Mouse (Mus musculus): ENCODE data around the gene Samd9l. TPM values are rescaled to one million over a fixed set of nuclear protein-coding genes. Genes with fewer than 3 reads are reported as not detected.
"Not testable (repeated sequence)": the region's sequence is repeated elsewhere in the genome, so short reads cannot be mapped to it uniquely, and the experiment has no call there.

The Samd9l gene
- total RNA-seq (2014; rRNA removed) (2.7 and 3.5 TPM in 2 replicates), polyA plus RNA-seq (2015; fragmentation: Nextera tagmentation; extraction: Ambion mirVana) (0.89 and 1.1 TPM in 2 replicates)

DNA sequence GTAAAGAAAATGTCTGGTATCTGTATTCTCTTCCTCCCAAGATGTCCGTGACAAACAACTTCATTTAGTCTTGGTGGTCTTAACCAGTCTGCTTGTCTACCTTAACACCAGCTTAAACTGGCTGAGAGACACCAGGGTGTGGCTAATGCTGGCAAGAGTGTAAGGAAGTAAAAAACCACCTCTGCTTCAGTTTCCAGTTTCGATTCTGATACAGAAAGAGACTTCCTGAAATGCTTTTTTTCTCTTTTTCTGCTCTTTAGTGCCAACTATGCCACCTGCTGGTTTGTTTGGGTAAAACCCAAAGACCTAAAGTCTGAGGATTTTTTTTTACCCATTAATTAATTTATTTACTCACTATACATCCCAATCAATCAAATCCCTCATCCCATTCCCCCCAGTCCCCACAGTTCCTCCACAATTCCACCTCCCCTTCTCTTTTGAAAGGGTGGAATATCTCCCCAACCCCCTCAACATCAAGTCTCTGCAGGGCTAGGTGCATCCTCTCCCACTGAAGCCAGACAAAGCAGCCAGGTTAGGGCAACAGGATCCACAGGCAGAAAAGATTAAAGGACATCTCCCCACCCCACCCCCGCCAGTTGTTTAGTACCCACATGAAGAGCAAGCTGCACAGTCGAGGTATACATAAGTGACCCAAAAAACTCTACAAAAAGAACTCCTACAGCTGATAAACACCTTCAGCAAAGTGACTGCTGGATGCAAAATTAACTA is at the start of gene Samd9l:
Gene Samd9l (minus strand): TSS at position 233 of the 729 bp plus-strand sequence.
- not testable (repeated sequence) for H3K9me3 ChIP-seq (ENCODE audit: low read length); H3K27me3 ChIP-seq (ENCODE audit: insufficient read depth, low read length); H3K4me3 ChIP-seq (ENCODE audit: low read depth, low read length); H3K27ac ChIP-seq (ENCODE audit: low read depth, low read length); H3K9ac ChIP-seq (replicated peaks; ENCODE audit: low read length, poor library complexity, severe bottlenecking); H3K4me1 ChIP-seq (ENCODE audit: insufficient read depth, low read length); H3K4me2 ChIP-seq (ENCODE audit: low read depth, low read length, poor library complexity, severe bottlenecking); ATAC-seq (ENCODE audit: low FRiP score); H3K36me3 ChIP-seq (ENCODE audit: insufficient read depth, low read length)
- TF ChIP-seq CTCF (IDR thresholded peaks at IDR 0.05): peak; percentile 58
- 48% methylated on average over 4 of the region's 4 CpGs for WGBS
- DNase-seq (ENCODE audit: low spot score): peak; percentile 42

DNA sequence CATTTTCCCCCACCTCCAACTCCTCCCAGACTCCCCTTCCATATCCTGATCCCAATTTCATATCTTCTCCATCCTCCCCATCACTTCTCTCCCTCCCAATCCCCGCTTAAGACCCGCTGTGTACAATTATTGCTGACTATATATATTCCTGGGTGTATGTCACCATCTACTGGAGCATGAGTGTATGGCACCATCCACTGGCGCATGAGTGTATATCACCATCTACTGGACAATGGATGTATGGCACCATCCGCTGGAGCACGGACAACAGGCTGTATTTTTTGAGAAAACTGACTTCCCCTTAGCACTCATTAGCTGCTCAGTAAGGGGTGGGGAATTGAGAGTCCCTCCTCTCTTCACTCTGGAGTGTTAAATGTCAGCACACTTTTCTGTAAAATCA is 48.0 kb upstream of the Samd9l start:
- Histone ChIP-seq H3K27me3 (ENCODE audit: insufficient read depth, low read length) (no peaks in the 10 kb centered on the region), H3K4me2 (ENCODE audit: low read depth, low read length, poor library complexity, severe bottlenecking) (no peak overlapping the region), H3K4me3 (ENCODE audit: low read depth, low read length) (no peak overlapping the region), H3K27ac (ENCODE audit: low read depth, low read length) (no peak overlapping the region), H3K9me3 (ENCODE audit: low read length) (no peaks in the 10 kb centered on the region), H3K4me1 (ENCODE audit: insufficient read depth, low read length) (no peaks in the 10 kb centered on the region), H3K36me3 (ENCODE audit: insufficient read depth, low read length) (no peaks in the 10 kb centered on the region), H3K9ac (replicated peaks; ENCODE audit: low read length, poor library complexity, severe bottlenecking) (no peak overlapping the region)
- DNase-seq (ENCODE audit: low spot score): peak; percentile 81
- 6% methylated on average over 5 of the region's 5 CpGs for WGBS
- peak; percentile 72 for ATAC-seq (ENCODE audit: low FRiP score)
- peak; percentile 100 for TF ChIP-seq CTCF (IDR thresholded peaks at IDR 0.05)

DNA sequence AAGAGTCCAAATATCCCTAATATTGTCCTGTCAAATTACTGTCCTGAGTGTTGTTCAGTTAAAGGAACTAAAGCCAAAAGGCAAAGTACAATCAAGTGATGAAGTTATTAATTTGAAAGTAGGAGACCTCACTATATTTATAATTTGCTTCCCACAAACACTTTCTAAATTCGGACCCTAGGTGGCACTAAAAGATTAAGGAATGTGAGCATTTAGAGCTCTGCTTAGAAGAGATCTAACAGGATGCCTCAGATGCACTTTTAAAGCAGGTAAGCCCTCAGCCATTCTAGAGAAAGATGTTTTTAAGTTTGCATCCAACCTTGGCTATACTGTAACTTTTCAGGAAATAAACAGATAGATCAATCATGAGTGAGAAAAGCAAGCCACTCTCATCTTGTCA is 44.5 kb upstream of the Samd9l start:
- H3K9me3 ChIP-seq (ENCODE audit: low read length): no peaks in the 10 kb centered on the region
- H3K27ac ChIP-seq (ENCODE audit: low read depth, low read length): no peak overlapping the region
- H3K27me3 ChIP-seq (ENCODE audit: insufficient read depth, low read length): no peaks in the 10 kb centered on the region
- WGBS: 18% methylated on average over 1 of the region's 1 CpGs
- DNase-seq (ENCODE audit: low spot score) (peak; percentile 62), ATAC-seq (ENCODE audit: low FRiP score) (no peak)
- no peak overlapping the region for H3K9ac ChIP-seq (replicated peaks; ENCODE audit: low read length, poor library complexity, severe bottlenecking)
- no peaks in the 10 kb centered on the region for H3K4me1 ChIP-seq (ENCODE audit: insufficient read depth, low read length)
- peak; percentile 71 for TF ChIP-seq CTCF (IDR thresholded peaks at IDR 0.05)
- H3K4me2 ChIP-seq (ENCODE audit: low read depth, low read length, poor library complexity, severe bottlenecking): no peak overlapping the region
- H3K36me3 ChIP-seq (ENCODE audit: insufficient read depth, low read length): no peaks in the 10 kb centered on the region
- H3K4me3 ChIP-seq (ENCODE audit: low read depth, low read length): no peak overlapping the region

DNA sequence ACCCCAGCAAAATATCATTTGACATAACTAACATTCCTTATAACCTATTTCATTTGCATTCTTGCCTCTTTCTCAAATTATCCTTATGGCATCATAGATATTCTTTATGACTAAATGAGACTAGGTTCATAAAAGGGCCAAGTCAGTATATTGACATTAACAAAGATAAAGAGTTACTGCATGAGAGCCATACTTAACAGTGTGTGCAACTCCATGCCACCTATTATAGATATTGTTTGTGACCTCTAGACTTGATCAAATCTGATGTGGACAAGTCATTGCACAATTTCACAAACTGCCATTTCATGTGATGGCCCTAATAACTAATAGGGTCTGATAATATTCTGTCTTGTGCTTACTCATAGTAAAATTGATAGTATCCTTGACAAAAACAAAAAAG is 36.7 kb upstream of the Samd9l start:
- ATAC-seq (ENCODE audit: low FRiP score) (no peak), DNase-seq (ENCODE audit: low spot score) (no peak)
- TF ChIP-seq CTCF (IDR thresholded peaks at IDR 0.05): no peak
- no peak overlapping the region for H3K27ac ChIP-seq (ENCODE audit: low read depth, low read length)
- H3K4me2 ChIP-seq (ENCODE audit: low read depth, low read length, poor library complexity, severe bottlenecking): no peak overlapping the region
- H3K4me3 ChIP-seq (ENCODE audit: low read depth, low read length): no peak overlapping the region
- H3K36me3 ChIP-seq (ENCODE audit: insufficient read depth, low read length): no peaks in the 10 kb centered on the region
- H3K9me3 ChIP-seq (ENCODE audit: low read length): no peaks in the 10 kb centered on the region
- no peaks in the 10 kb centered on the region for H3K27me3 ChIP-seq (ENCODE audit: insufficient read depth, low read length)
- H3K4me1 ChIP-seq (ENCODE audit: insufficient read depth, low read length): no peaks in the 10 kb centered on the region
- no peak overlapping the region for H3K9ac ChIP-seq (replicated peaks; ENCODE audit: low read length, poor library complexity, severe bottlenecking)

DNA sequence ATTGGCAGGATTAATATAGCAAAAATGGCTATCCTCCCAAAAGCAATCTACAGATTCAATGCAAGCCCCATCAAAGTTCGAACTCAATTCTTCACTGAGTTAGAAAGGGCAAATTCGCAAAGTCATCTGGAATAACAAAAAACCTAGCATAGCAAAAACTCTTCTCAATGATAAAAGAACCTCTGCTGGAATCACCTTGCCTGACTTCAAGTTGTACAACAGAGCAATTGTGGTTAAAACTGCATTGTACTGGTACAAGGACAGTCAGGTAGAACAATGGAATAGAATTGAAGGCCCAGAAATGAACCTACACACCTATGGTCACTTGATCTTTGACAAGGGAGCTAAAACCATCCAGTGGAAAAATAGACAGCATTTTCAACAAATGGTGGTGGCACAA is 31.6 kb upstream of the Samd9l start:
- H3K4me2 ChIP-seq (ENCODE audit: low read depth, low read length, poor library complexity, severe bottlenecking); H3K27me3 ChIP-seq (ENCODE audit: insufficient read depth, low read length); H3K9ac ChIP-seq (replicated peaks; ENCODE audit: low read length, poor library complexity, severe bottlenecking); H3K9me3 ChIP-seq (ENCODE audit: low read length); DNase-seq (ENCODE audit: low spot score); H3K27ac ChIP-seq (ENCODE audit: low read depth, low read length); H3K4me3 ChIP-seq (ENCODE audit: low read depth, low read length); H3K36me3 ChIP-seq (ENCODE audit: insufficient read depth, low read length); H3K4me1 ChIP-seq (ENCODE audit: insufficient read depth, low read length); ATAC-seq (ENCODE audit: low FRiP score): not testable (repeated sequence)
- 89% methylated on average over 2 of the region's 2 CpGs for WGBS

DNA sequence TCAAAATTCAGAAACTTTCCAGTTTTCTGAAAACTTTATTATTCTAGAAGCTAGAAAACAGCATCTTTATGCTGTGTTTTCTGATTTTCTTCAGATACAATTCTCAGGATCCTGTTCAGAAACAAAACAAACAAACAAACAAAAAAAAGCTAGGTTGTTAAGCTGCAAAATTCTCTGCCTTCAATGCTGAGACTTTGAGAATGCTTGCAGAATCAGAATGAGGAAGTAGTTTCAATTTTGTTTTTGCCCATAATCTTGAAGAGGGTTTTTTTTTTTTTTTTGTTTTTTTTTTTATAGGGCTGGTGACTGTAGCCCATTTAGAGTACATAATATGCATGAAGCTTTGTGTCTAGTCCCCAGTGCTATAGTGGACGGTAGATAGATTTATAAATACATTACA is 27.7 kb upstream of the Samd9l start:
- Histone ChIP-seq H3K4me2 (ENCODE audit: low read depth, low read length, poor library complexity, severe bottlenecking) (no peak overlapping the region), H3K27me3 (ENCODE audit: insufficient read depth, low read length) (no peaks in the 10 kb centered on the region), H3K4me1 (ENCODE audit: insufficient read depth, low read length) (no peaks in the 10 kb centered on the region), H3K36me3 (ENCODE audit: insufficient read depth, low read length) (no peaks in the 10 kb centered on the region), H3K27ac (ENCODE audit: low read depth, low read length) (no peak overlapping the region), H3K9me3 (ENCODE audit: low read length) (no peaks in the 10 kb centered on the region), H3K9ac (replicated peaks; ENCODE audit: low read length, poor library complexity, severe bottlenecking) (no peak overlapping the region), H3K4me3 (ENCODE audit: low read depth, low read length) (no peak overlapping the region)
- no peak for ATAC-seq (ENCODE audit: low FRiP score)
- TF ChIP-seq CTCF (IDR thresholded peaks at IDR 0.05): no peak
- no peak for DNase-seq (ENCODE audit: low spot score)
- WGBS: 79% methylated on average over 1 of the region's 1 CpGs

DNA sequence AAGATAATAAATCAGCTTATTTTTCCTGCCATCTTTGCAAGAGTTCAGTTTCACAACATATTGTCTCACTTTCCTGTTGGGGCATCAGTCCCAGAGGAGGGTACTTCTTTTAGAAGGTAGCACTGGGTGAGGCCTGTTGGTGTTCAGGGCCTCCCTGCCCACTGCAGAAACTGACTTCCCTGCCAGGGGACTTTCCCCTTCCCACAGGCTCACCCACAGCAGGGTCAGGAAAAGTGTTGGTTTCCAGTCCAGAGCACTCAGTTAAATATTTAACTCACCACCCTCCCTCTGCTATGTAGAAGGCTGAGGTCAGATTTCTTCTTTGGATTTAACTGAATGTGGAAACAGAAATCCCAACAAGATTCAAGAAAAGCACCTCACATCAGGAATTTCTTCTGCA is 26.0 kb upstream of the Samd9l start:
- H3K4me1 ChIP-seq (ENCODE audit: insufficient read depth, low read length); ATAC-seq (ENCODE audit: low FRiP score); H3K4me3 ChIP-seq (ENCODE audit: low read depth, low read length); H3K4me2 ChIP-seq (ENCODE audit: low read depth, low read length, poor library complexity, severe bottlenecking); H3K27me3 ChIP-seq (ENCODE audit: insufficient read depth, low read length); H3K36me3 ChIP-seq (ENCODE audit: insufficient read depth, low read length); H3K27ac ChIP-seq (ENCODE audit: low read depth, low read length); H3K9me3 ChIP-seq (ENCODE audit: low read length); DNase-seq (ENCODE audit: low spot score); H3K9ac ChIP-seq (replicated peaks; ENCODE audit: low read length, poor library complexity, severe bottlenecking): not testable (repeated sequence)

DNA sequence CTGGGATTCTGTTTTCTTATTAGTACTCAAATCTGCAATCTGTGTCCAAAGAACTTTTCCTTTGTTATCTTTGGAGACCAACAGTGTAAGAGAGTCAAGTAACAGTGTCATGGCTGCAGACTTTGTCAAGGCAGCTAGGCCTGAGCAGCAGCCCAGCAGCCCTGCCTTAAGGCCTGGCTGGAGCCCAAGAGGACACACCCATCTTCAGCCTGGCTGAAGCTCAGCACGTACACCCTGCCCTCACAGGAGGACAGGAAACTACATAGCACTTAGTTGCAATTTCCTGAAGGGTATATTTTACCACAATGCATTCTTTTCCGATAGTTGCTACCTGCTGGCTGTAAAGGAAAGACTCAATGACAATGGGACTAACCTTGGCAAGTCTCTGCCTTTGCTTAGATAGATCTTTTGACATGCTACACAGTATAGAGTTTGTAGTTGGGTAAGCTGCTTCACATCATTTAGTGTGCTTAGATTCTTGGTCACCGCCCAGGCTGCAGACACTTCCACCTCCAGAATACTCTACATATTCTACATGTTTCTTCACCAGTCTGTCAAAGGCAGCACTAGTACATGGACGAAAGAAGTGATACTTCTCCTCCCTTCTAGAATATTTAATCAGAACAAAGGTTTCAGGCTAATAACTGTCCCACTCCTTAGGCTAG is 25.4 kb upstream of the Samd9l start:
- not testable (repeated sequence) for DNase-seq (ENCODE audit: low spot score)

More for the DNA sequence above, 25.4 kb upstream of the Samd9l start:
- not testable (repeated sequence) for H3K36me3 ChIP-seq (ENCODE audit: insufficient read depth, low read length); H3K4me2 ChIP-seq (ENCODE audit: low read depth, low read length, poor library complexity, severe bottlenecking); H3K4me1 ChIP-seq (ENCODE audit: insufficient read depth, low read length); H3K9me3 ChIP-seq (ENCODE audit: low read length); ATAC-seq (ENCODE audit: low FRiP score); H3K9ac ChIP-seq (replicated peaks; ENCODE audit: low read length, poor library complexity, severe bottlenecking); H3K4me3 ChIP-seq (ENCODE audit: low read depth, low read length); H3K27ac ChIP-seq (ENCODE audit: low read depth, low read length); H3K27me3 ChIP-seq (ENCODE audit: insufficient read depth, low read length)
- 45% methylated on average over 1 of the region's 4 CpGs for WGBS
